Mouse (Mus musculus): Measurements from ENCODE around the gene Plxnb3. TPM values are rescaled to one million over a fixed set of nuclear protein-coding genes. Genes with fewer than 3 reads are reported as not detected.

Plxnb3 gene
- polyA plus RNA-seq, 1 experiment from 2014 or later = 0.23 TPM

DNA sequence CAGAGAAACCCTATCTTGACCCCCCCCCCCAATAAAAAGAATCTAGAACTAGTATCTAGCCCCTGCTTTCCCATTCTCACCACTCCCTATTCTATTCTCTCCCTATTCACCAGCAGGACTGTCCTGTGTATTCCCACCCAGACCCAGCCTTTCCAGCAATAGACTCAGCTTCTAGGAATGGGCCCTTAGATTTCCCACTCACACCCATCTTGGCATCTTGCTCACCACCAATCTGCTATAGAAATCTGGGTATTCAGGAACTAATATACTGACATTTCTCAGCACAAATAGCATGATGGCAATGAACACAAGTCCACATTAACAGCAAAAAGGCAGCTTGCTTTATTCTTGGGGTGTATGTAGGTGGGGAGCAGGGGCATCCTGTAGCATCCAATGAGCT, 36.1 kb downstream of the Plxnb3 start:
- no peak for ATAC-seq
- Histone ChIP-seq H3K27ac (ENCODE audit: low read depth) (no peak overlapping the region), H3K4me3 (ENCODE audit: low read depth, low read length) (no peak overlapping the region), H3K9ac (replicated peaks) (no peak overlapping the region), H3K27me3 (ENCODE audit: insufficient read depth, low read length) (no peaks in the 10 kb centered on the region), H3K4me1 (ENCODE audit: insufficient read depth) (peaks cover 8% of the 10 kb centered on the region), H3K9me3 (ENCODE audit: low read length) (no peaks in the 10 kb centered on the region), H3K4me2 (ENCODE audit: low read depth, low read length) (no peak overlapping the region), H3K36me3 (replicated peaks; ENCODE audit: insufficient read depth, low read length) (peaks cover 5% of the 10 kb centered on the region; the same call in 1 of the 2 replicates)
- no peak for DNase-seq
- no peak for TF ChIP-seq CTCF (IDR thresholded peaks at IDR 0.05; ENCODE audit: low read depth)
- no peak for TF ChIP-seq EP300 (IDR thresholded peaks at IDR 0.05; ENCODE audit: low read depth)

GRCm38 (mm10) chrX:73793505-73793904, 36.6 kb downstream of the Plxnb3 start:
- Histone ChIP-seq H3K4me3 (ENCODE audit: low read depth, low read length) (no peak overlapping the region), H3K4me2 (ENCODE audit: low read depth, low read length) (no peak overlapping the region), H3K27me3 (ENCODE audit: insufficient read depth, low read length) (no peaks in the 10 kb centered on the region), H3K36me3 (replicated peaks; ENCODE audit: insufficient read depth, low read length) (peaks cover 5% of the 10 kb centered on the region; the same call in 1 of the 2 replicates), H3K9ac (replicated peaks) (no peak overlapping the region), H3K4me1 (ENCODE audit: insufficient read depth) (peaks cover 3% of the 10 kb centered on the region; the same call in 1 of the 2 replicates), H3K9me3 (ENCODE audit: low read length) (no peaks in the 10 kb centered on the region), H3K27ac (ENCODE audit: low read depth) (no peak overlapping the region)
- TF ChIP-seq EP300 (IDR thresholded peaks at IDR 0.05; ENCODE audit: low read depth) (no peak), CTCF (IDR thresholded peaks at IDR 0.05; ENCODE audit: low read depth) (no peak)
- DNase-seq = no peak
- no peak for ATAC-seq
- WGBS (ENCODE audit: insufficient replicate concordance) = 0% methylated on average over 1 of the region's 1 CpGs

GRCm38 (mm10) chrX:73797511-73797910, 40.6 kb downstream of the Plxnb3 start:
- Histone ChIP-seq H3K4me2 (ENCODE audit: low read depth, low read length) (no peak overlapping the region), H3K9ac (replicated peaks) (no peak overlapping the region), H3K36me3 (replicated peaks; ENCODE audit: insufficient read depth, low read length) (no peaks in the 10 kb centered on the region), H3K4me1 (ENCODE audit: insufficient read depth) (no peaks in the 10 kb centered on the region), H3K4me3 (ENCODE audit: low read depth, low read length) (no peak overlapping the region), H3K27ac (ENCODE audit: low read depth) (no peak overlapping the region), H3K27me3 (ENCODE audit: insufficient read depth, low read length) (peaks cover 4% of the 10 kb centered on the region; the same call in 1 of the 2 replicates), H3K9me3 (ENCODE audit: low read length) (no peaks in the 10 kb centered on the region)
- WGBS (ENCODE audit: insufficient replicate concordance) = 72% methylated on average over 2 of the region's 2 CpGs
- TF ChIP-seq EP300 (IDR thresholded peaks at IDR 0.05; ENCODE audit: low read depth) (no peak), CTCF (IDR thresholded peaks at IDR 0.05; ENCODE audit: low read depth) (no peak)
- no peak for ATAC-seq
- DNase-seq = no peak

GRCm38 (mm10) chrX:73798502-73798901, 41.6 kb downstream of the Plxnb3 start:
- Histone ChIP-seq H3K4me1 (ENCODE audit: insufficient read depth) (no peaks in the 10 kb centered on the region), H3K9me3 (ENCODE audit: low read length) (no peaks in the 10 kb centered on the region), H3K27me3 (ENCODE audit: insufficient read depth, low read length) (peaks cover 4% of the 10 kb centered on the region; the same call in 1 of the 2 replicates), H3K27ac (ENCODE audit: low read depth) (no peak overlapping the region), H3K36me3 (replicated peaks; ENCODE audit: insufficient read depth, low read length) (no peaks in the 10 kb centered on the region), H3K4me2 (ENCODE audit: low read depth, low read length) (no peak overlapping the region), H3K4me3 (ENCODE audit: low read depth, low read length) (no peak overlapping the region), H3K9ac (replicated peaks) (no peak overlapping the region)
- ATAC-seq (peak; percentile 70), DNase-seq (peak; percentile 78)
- TF ChIP-seq EP300 (IDR thresholded peaks at IDR 0.05; ENCODE audit: low read depth) (no peak), CTCF (IDR thresholded peaks at IDR 0.05; ENCODE audit: low read depth) (peak; percentile 88)
- 46% methylated on average over 8 of the region's 9 CpGs for WGBS (ENCODE audit: insufficient replicate concordance)

GRCm38 (mm10) chrX:73805814-73806213, 48.9 kb downstream of the Plxnb3 start:
- 71% methylated on average over 1 of the region's 1 CpGs for WGBS (ENCODE audit: insufficient replicate concordance)
- H3K4me2 ChIP-seq (ENCODE audit: low read depth, low read length) = no peak overlapping the region
- TF ChIP-seq EP300 (IDR thresholded peaks at IDR 0.05; ENCODE audit: low read depth) (no peak), CTCF (IDR thresholded peaks at IDR 0.05; ENCODE audit: low read depth) (no peak)
- H3K27ac ChIP-seq (ENCODE audit: low read depth) = no peak overlapping the region
- no peak overlapping the region for H3K9ac ChIP-seq (replicated peaks)
- no peak for ATAC-seq
- no peaks in the 10 kb centered on the region for H3K36me3 ChIP-seq (replicated peaks; ENCODE audit: insufficient read depth, low read length)
- no peaks in the 10 kb centered on the region for H3K27me3 ChIP-seq (ENCODE audit: insufficient read depth, low read length)
- H3K9me3 ChIP-seq (ENCODE audit: low read length) = no peaks in the 10 kb centered on the region
- H3K4me1 ChIP-seq (ENCODE audit: insufficient read depth) = no peaks in the 10 kb centered on the region
- H3K4me3 ChIP-seq (ENCODE audit: low read depth, low read length) = no peak overlapping the region
- DNase-seq = no peak

DNA sequence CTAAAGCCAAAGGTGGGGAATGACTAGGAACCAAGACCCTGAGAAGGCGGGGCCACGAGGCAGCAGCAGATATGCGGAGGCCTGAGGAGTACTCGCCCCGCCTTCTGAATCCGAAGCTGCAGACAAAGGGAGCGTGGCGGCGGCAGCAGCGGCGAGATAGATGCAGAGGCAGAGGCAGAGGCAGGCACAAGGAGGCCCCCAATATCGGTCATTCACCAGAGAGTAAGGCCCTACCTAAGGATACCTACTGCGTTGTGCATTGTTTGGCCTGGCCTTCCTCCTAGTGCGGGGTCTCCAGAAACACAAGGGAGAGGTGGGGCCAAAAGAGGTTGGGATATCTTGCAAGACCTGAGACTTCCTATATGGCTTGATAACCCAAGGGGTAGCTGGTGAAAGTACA, 58.2 kb downstream of the Plxnb3 start:
- H3K4me3 ChIP-seq (ENCODE audit: low read depth, low read length) = no peak overlapping the region
- TF ChIP-seq CTCF (IDR thresholded peaks at IDR 0.05; ENCODE audit: low read depth) (no peak), EP300 (IDR thresholded peaks at IDR 0.05; ENCODE audit: low read depth) (no peak)
- H3K4me2 ChIP-seq (ENCODE audit: low read depth, low read length) = no peak overlapping the region; the same call in 1 of the 2 replicates

More for the DNA sequence above, 58.2 kb downstream of the Plxnb3 start:
- Histone ChIP-seq H3K36me3 (replicated peaks; ENCODE audit: insufficient read depth, low read length) (no peaks in the 10 kb centered on the region), H3K9ac (replicated peaks) (no peak overlapping the region), H3K27ac (ENCODE audit: low read depth) (no peak overlapping the region), H3K4me1 (ENCODE audit: insufficient read depth) (no peaks in the 10 kb centered on the region), H3K9me3 (ENCODE audit: low read length) (no peaks in the 10 kb centered on the region), H3K27me3 (ENCODE audit: insufficient read depth, low read length) (no peaks in the 10 kb centered on the region)
- ATAC-seq (no peak), DNase-seq (no peak)
- 17% methylated on average over 14 of the region's 14 CpGs for WGBS (ENCODE audit: insufficient replicate concordance)

Data from liver, postnatal 0 days (tissue).